Mouse (Mus musculus) right cerebral cortex, postnatal 36 days (tissue): ENCODE results near the gene Gm28102.
"Not testable (repeated sequence)": the region's sequence is repeated elsewhere in the genome, so short reads cannot be mapped to it uniquely, and the experiment has no call there.

Experiments
- DNase-seq, 2 experiments: peaks; one replicate each; pipeline ENCODE4 v3.0.0; 2022; ENCODE audit warnings: low spot score in 2 of 2, mixed read lengths in 1 of 2

Gene Gm28102

DNA sequence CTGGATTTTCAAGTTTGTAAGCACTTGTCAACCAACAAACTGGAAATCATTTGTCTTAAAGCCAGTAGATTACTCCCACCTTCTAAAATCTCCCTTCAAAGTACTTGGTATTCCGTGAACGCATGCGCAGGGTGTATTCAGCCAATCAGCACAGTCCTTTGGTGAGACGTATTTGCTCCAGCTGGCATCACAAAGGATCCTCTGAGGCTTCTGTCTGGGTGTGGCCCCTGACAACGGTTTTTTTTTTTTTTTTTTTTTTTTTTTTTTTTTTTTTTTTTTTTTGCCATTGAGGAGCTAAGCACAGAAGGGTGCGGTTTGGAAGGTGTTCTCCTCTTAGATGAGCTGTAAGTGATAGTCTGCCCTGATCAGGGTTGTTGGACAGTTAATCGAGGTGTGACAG is at the start of gene Gm28102:
Gene Gm28102 (plus strand): TSS at position 301 of the 400 bp plus-strand sequence.
- DNase-seq: not testable (repeated sequence)
